Mouse (Mus musculus): Measurements from ENCODE around the gene Gys2.

Gys2 gene

GRCm38 (mm10) chr6:142377081-142377480, 95.8 kb downstream of the Gys2 start:
- no peak for DNase-seq (ENCODE audit: low spot score in 2 of 2)
